Mouse (Mus musculus): ENCODE data around the gene Zfp148.
"Not testable (repeated sequence)": the region's sequence is repeated elsewhere in the genome, so short reads cannot be mapped to it uniquely, and the experiment has no call there.

Zfp148 gene

GRCm38 (mm10) chr16:33455263-33455910, 74.8 kb downstream of the Zfp148 start:
- intact Hi-C loops (cut with DNase I), result no loop called here

GRCm38 (mm10) chr16:33459101-33459500, 78.5 kb downstream of the Zfp148 start:
- intact Hi-C loops (cut with DNase I), result no loop called here

- intact Hi-C loops (cut with DNase I), result no loop called here
Observed at GRCm38 (mm10) chr16:33461416-33461815, 80.8 kb downstream of the Zfp148 start.

- intact Hi-C loops (cut with DNase I), result no loop called here
Observed at GRCm38 (mm10) chr16:33464509-33465241, 84.0 kb downstream of the Zfp148 start.

GRCm38 (mm10) chr16:33465242-33465614, 84.6 kb downstream of the Zfp148 start:
- intact Hi-C loops (cut with DNase I), result no loop called here

DNA sequence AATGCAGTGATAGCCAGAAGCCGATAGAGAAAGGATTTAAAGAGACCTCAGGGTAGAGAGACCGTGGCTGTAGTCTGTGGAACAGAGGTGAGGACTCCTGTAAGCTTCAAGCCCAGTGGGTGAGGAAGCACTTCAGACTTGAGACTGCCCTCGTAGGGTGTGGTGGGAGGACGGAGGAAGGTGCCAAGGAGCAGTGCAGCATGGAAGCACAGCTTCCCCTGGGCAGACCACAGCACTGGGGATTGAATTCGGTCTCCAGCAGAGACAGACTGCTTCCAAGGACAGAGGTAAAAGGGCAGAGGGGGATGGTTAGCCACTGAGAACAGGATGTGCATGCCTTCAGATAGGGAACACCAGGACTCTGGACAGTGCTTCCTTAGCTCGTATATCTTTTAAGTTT, 86.8 kb downstream of the Zfp148 start:
- intact Hi-C loops (cut with DNase I), result no loop called here

DNA sequence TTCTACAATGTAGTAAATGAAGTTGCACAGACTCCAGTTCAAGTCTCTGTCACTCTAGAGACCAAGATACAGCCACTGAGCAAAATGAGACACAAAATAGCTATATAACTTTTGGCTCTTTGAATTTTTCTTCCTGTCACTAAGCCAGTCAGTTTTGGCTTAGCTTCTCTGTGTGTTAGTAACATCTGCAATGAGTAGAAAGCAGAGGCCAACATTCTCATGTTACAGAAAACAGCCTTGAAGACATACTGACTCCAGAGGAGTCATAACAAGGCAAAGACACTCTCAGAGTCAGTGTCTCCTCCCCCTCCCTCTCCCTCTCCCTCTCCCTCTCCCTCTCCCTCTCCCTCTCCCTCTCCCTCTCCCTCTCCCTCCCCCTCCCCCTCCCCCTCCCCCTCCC, 89.3 kb downstream of the Zfp148 start:
- intact Hi-C loops (cut with DNase I), result no loop called here

GRCm38 (mm10) chr16:33474381-33474780, 93.7 kb downstream of the Zfp148 start:
- intact Hi-C loops (cut with DNase I), result no loop called here

DNA sequence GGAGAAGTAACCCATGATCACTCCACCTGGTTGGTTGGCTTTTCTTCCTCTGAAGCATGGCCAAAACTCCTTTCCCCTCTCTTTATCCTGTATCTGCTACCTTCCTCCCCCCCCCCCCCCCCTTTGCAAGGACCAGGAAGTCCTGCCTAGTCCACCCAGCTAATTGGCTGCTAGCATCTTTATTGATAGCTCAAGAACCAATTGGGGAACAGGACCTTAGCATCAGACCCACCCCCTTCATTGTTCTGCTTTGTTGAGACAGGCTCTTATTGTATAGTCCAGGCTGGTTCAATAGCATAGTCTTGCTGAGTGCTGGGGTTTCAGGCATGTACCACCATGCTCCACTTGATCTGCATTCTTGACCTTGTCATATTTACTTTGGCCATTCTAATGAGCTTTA, 99.3 kb downstream of the Zfp148 start:
- intact Hi-C loops (cut with DNase I), result no loop called here

DNA sequence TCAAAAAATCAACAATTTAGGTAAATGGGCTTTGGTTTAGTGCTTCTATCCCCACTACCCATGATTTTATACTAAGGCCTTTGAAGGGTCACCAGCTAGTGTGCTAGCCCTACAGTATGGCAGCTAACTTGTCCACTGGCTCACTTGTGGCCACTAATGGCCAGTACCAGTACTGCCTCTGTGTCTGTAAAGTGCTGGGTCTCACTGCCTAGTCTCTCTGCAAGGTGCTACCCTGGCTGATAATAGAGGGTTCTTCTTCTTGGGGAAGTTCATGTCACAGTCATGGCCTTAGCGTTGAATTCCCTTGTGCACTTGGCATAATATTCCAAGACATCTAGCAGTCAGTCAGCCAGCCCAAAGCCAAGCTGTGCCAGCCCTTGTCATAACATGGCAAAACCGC, 100.5 kb downstream of the Zfp148 start:
- intact Hi-C loops (cut with DNase I), result no loop called here

- intact Hi-C loops (cut with DNase I), result no loop called here
Observed at GRCm38 (mm10) chr16:33482309-33482708, 101.7 kb downstream of the Zfp148 start.

- intact Hi-C loops (cut with DNase I), result no loop called here
Observed at GRCm38 (mm10) chr16:33487709-33488108, 107.1 kb downstream of the Zfp148 start.

GRCm38 (mm10) chr16:33494374-33494773, 113.7 kb downstream of the Zfp148 start:
- intact Hi-C loops (cut with DNase I), result no loop called here

- intact Hi-C loops (cut with DNase I), result no loop called here
Observed at GRCm38 (mm10) chr16:33508082-33508481, 127.4 kb downstream of the Zfp148 start.

- intact Hi-C loops (cut with DNase I), result not testable (repeated sequence)
Observed at GRCm38 (mm10) chr16:33509231-33509630, 128.6 kb downstream of the Zfp148 start.

DNA sequence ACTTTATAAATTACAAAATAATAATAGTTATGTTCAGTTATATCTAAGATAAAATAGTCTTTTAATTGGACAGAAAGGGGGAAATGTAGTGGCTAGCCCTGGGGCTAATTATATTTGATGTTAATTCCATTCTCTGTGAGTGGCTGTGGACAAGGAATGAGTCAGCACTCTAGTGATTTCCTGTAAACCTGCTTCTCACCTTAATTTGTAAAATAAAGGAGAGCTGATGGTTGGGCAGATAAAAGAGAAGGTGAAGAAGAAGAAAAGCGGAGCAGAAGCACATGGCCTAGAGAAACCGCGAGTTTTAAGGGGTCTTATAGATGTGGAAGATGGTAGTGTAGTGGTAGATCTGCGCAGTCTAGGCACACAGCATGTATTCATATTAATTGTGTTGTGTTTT, 130.2 kb downstream of the Zfp148 start:
- intact Hi-C loops (cut with DNase I), result not testable (repeated sequence)

GRCm38 (mm10) chr16:33512555-33512954, 131.9 kb downstream of the Zfp148 start:
- intact Hi-C loops (cut with DNase I), result no loop called here

DNA sequence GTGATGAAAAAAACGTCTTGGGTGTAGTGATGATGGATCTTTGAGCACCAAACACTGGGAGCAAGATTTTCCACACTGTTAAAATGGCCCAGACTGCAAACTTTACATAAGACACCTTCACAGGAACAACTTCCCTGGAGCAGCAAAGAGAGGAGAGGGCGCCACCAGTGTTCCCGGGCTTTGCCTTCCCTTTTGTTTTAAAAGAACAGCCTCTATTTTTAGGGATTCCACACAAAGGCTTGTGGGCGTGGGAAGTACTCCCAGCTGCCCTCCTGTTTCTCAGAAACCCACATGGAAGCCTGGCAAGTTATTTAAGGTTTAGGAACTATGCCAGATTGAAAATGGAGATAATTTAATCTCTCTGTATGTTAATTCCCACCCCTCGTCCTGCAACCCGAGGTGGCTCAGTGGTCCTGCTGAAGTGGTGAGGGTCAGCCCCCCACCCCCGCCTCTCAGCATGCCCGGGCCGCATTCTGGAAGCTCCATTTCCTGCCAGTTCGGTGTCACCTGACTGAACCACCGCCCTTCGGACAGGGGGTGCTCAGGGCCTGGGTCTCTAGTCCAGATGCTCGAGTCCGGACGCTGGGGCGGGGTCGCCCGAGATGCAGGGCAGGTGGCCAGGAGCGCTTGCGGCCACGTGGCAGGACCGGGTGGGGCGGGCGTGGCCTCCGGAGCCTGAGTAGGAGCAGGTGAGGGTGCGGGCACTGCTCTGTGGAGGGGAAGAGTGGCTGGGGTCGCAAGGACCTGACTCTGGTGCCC, 136.3 kb downstream of the Zfp148 start, which contains the start of gene Slc12a8:
Gene Slc12a8 (plus strand): TSS at position 522 of the 759 bp plus-strand sequence.
- intact Hi-C loops (cut with DNase I), result no loop called here

GRCm38 (mm10) chr16:33517627-33518026, 137.0 kb downstream of the Zfp148 start:
- intact Hi-C loops (cut with DNase I), result no loop called here

GRCm38 (mm10) chr16:33518236-33518635, 137.6 kb downstream of the Zfp148 start:
- intact Hi-C loops (cut with DNase I), result no loop called here

DNA sequence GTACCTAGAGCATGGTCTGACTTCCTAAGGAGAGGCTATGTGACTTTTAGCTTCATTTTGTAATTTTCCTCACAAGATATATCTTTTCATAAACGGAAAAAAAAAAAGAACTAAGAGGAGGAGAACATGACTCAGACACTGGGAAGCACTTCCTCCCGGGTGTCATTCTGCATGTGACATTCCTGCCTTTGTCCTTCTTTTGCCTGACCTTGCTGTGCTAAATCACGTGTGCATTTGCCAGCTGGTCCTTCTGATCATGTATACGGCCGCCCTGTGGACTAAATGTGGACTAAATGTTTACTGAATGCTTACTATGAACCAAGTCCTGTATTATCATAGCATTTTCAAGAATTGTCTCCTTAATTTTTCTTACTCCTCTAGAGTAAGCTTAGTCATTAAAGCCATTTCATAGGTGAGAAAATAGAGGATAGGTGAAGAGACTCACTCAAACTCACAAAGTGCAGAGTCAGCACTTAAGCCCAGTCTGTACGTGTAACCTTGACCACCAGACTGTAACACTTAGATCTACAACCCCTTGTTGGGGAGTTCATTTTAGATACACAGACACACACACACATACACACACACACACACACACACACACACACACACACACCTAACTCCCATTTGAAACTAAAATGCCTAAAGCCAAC, 139.4 kb downstream of the Zfp148 start:
- intact Hi-C loops (cut with DNase I), result no loop called here

DNA sequence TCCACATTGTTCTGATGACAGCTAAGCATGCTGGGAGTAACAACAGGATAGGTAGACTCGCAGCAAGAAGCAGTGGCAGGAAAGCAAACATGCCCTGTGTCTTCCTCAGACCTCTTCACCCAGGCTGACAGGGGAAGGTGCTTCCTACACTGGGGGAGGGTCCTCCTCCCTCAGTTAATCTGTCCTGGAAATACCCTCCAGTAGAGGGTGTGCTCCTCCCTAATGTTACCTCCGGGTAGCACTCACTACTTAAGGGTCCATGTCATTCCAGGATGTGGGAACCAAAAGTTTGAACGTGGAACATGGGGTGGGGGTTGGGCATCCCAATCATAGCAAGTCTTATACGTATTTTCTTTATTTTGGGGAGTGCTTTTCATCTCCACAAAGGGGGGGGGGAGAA, 141.9 kb downstream of the Zfp148 start:
- intact Hi-C loops (cut with DNase I), result no loop called here
